Mouse (Mus musculus): ENCODE measurements at regions not wholly inside any gene's neighbourhood (a gene's known extent, or its start where the extent isn't known, plus 50 kb on each side); places are given as distances from the start of the nearest gene placed in this dataset.

DNA sequence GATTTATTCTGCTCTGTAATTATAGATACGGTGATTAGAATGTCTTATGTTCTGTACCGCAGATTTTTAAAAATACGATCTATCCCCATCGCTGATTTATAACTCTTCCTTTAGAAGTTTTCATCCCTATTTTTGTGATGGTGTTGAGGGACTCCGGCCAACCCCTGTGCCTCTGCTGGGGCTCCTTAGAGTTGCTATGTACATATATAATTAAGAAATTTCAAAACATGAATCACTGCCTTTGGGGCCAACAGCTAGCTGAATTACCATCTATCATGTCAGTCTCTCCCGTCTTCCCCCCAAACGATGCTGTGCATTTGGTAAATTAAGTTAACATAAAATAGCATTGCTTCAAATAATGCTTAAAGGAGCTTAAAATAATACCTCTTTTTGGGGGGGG, 79.8 kb upstream of the Ctbp2 start:
- no peak for TF ChIP-seq CTCF (IDR thresholded peaks at IDR 0.05; ENCODE audit: low read depth)
- TF ChIP-seq EP300 (IDR thresholded peaks at IDR 0.05; ENCODE audit: low read depth) = no peak
